ENCODE assay signal across 8 mouse cellular contexts in the genomic region with DNA sequence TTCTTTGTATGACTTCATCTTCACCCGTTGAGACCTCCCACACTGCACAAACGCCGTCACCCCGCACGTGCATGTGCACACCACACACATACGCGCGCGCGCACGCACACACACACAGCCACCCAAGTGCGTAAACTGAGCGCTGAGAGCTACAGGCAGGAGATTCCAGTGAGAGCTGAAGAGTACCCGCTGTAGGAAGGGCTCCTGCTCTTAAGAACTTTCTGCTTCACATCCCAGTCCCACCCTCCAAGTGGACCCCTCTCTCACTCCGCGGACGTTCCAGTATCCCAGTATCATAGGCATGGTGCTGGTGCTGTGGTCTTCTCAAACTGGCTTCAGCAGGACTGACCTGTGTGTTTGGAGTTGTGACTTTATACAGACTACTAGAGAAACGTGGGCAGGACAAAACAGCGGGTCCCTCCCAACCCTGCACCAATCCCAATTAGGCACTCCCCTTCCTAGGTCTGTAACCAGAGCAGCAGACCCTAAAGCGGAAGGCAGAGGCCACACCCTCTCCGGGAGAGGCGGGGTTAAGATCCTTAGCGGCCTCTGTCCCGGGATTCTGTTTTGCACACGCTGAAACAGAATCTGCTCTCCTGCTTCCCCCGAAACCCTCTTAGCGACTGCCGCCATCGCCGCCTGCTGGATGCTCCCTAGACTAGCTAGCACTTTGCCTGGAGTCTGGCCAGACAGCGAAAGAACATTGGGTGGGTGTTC. TPM values are rescaled to one million over a fixed set of nuclear protein-coding genes. Genes with fewer than 3 reads are reported as not detected.
DNase-seq lines count a peak whose midpoint lies in the region; ATAC-seq and TF ChIP-seq lines count a peak whose summit lies in the region.

A gene (minus strand): TSS at position 501 of the 717 bp plus-strand sequence.

- H3K27ac ChIP-seq in CH12.LX (ENCODE audit: insufficient read depth, low read depth), result no peak within 1 kb of the TSS
- H3K27ac ChIP-seq in forebrain, embryonic 13.5 days, result peak within 1 kb of the TSS; percentile 57
- peak within 1 kb of the TSS; percentile 97 for H3K27ac ChIP-seq in liver, postnatal 0 days (ENCODE audit: low read depth)
- H3K27ac ChIP-seq in neural tube, embryonic 14.5 days (ENCODE audit: low read depth, low read length), result peak within 1 kb of the TSS; percentile 70

- dilution Hi-C loops in CH12.LX (cut with MboI; ENCODE audit: extremely low pct_ligation_motif_present, extremely low pct_unique_long_range_greater_than_20kb, low sequenced_read_pairs), result no loop called here

- peak; percentile 50 for TF ChIP-seq RAD21 in CH12.LX (IDR thresholded peaks at IDR 0.05; ENCODE audit: low read depth, low read length)

- peak; percentile 18 to 76; a peak in 2 of 4 replicates for TF ChIP-seq CTCF in CH12.LX (conservative IDR thresholded peaks at IDR 0.05 in 1 of 2, IDR thresholded peaks at IDR 0.05 in 1 of 2; ENCODE audit: low read depth in 2 of 2, low read length in 2 of 2)
- TF ChIP-seq CTCF in liver, postnatal 0 days (IDR thresholded peaks at IDR 0.05; ENCODE audit: low read depth), result peak; percentile 85

- peak; percentile 87 for ATAC-seq in cerebellum, adult (ENCODE audit: insufficient number of reproducible peaks, low FRiP score, low TSS enrichment)
- peak; percentile 98 for ATAC-seq in forebrain, embryonic 13.5 days
- ATAC-seq in liver, postnatal 0 days, result peak; percentile 93
- ATAC-seq in neural tube, embryonic 14.5 days (ENCODE audit: low read depth), result peak; percentile 95

- peak within 1 kb of the TSS; percentile 41 for H3K9ac ChIP-seq in CH12.LX (ENCODE audit: insufficient read depth, low read depth)
- peak within 1 kb of the TSS; percentile 58 for H3K9ac ChIP-seq in forebrain, embryonic 13.5 days
- peak within 1 kb of the TSS; percentile 68 for H3K9ac ChIP-seq in liver, postnatal 0 days (replicated peaks)
- H3K9ac ChIP-seq in neural tube, embryonic 14.5 days (replicated peaks; ENCODE audit: low read depth, low read length), result peak within 1 kb of the TSS; percentile 39

- in situ Hi-C loops in CH12.LX (cut with MboI; ENCODE audit: low pct_ligation_motif_present, low pct_unique_long_range_greater_than_20kb, low sequenced_read_pairs), result loop anchor here (5.0 kb wide), 1 partner anchor 80 kb away; no protein-coding TSS in a partner anchor

- no peaks in the 10 kb centered on the region for H3K27me3 ChIP-seq in CH12.LX (replicated peaks)
- H3K27me3 ChIP-seq in forebrain, embryonic 13.5 days, result no peaks in the 10 kb centered on the region
- H3K27me3 ChIP-seq in liver, postnatal 0 days (ENCODE audit: insufficient read depth, low read length), result no peaks in the 10 kb centered on the region
- H3K27me3 ChIP-seq in neural tube, embryonic 14.5 days (ENCODE audit: control insufficient read depth, insufficient read depth, low read length), result no peaks in the 10 kb centered on the region

- peak within 1 kb of the TSS; percentile 25 to 41 (median 30) for H3K4me3 ChIP-seq in CH12.LX (replicated peaks in 1 of 3; ENCODE audit: low read depth in 2 of 3, low read length in 2 of 3, poor library complexity in 1 of 3)
- peak within 1 kb of the TSS; percentile 42 for H3K4me3 ChIP-seq in forebrain, embryonic 13.5 days
- H3K4me3 ChIP-seq in liver, postnatal 0 days (ENCODE audit: low read depth, low read length), result peak within 1 kb of the TSS; percentile 50
- H3K4me3 ChIP-seq in neural tube, embryonic 14.5 days (ENCODE audit: low read depth, low read length), result peak within 1 kb of the TSS; percentile 34

- TF ChIP-seq POLR2A in CH12.LX (IDR thresholded peaks at IDR 0.05; ENCODE audit: low read depth, low read length), result no peak

- no peaks in the 10 kb centered on the region for H3K36me3 ChIP-seq in CH12.LX (replicated peaks in 1 of 2; ENCODE audit: control insufficient read depth in 1 of 2, insufficient read depth in 1 of 2, low read length in 1 of 2)
- no peaks in the 10 kb centered on the region for H3K36me3 ChIP-seq in forebrain, embryonic 13.5 days (ENCODE audit: poor library complexity, severe bottlenecking)
- no peaks in the 10 kb centered on the region for H3K36me3 ChIP-seq in liver, postnatal 0 days (replicated peaks; ENCODE audit: insufficient read depth, low read length)
- no peaks in the 10 kb centered on the region for H3K36me3 ChIP-seq in neural tube, embryonic 14.5 days (ENCODE audit: control insufficient read depth, insufficient read depth, low read length)

- H3K79me2 ChIP-seq in CH12.LX (replicated peaks; ENCODE audit: control insufficient read depth, extremely low read depth, insufficient read depth, poor library complexity, severe bottlenecking), result no peaks in the 10 kb centered on the region

- peak within 1 kb of the TSS; percentile 91 for H3K4me2 ChIP-seq in CH12.LX (ENCODE audit: insufficient read depth, low read depth, poor library complexity, severe bottlenecking)
- H3K4me2 ChIP-seq in forebrain, embryonic 13.5 days, result peak within 1 kb of the TSS; percentile 82
- peak within 1 kb of the TSS; percentile 73 for H3K4me2 ChIP-seq in liver, postnatal 0 days (ENCODE audit: low read depth, low read length)
- H3K4me2 ChIP-seq in neural tube, embryonic 14.5 days (ENCODE audit: low read depth, low read length), result peak within 1 kb of the TSS; percentile 62

- under 1% methylated on average over 31 of the region's 31 CpGs for WGBS in forebrain, embryonic 13.5 days
- under 1% methylated on average over 31 of the region's 31 CpGs for WGBS in large intestine, adult 2 months
- WGBS in liver, postnatal 0 days (ENCODE audit: insufficient replicate concordance), result 2% methylated on average over 31 of the region's 31 CpGs
- under 1% methylated on average over 31 of the region's 31 CpGs for WGBS in neural tube, embryonic 14.5 days

- H3K4me1 ChIP-seq in CH12.LX (ENCODE audit: control insufficient read depth in 1 of 2, insufficient read depth in 2 of 2), result peaks cover 11 to 31% of the 10 kb centered on the region in 2 experiments; a peak in 3 of 4 replicates
- peaks cover 15% of the 10 kb centered on the region for H3K4me1 ChIP-seq in forebrain, embryonic 13.5 days
- peaks cover 30% of the 10 kb centered on the region for H3K4me1 ChIP-seq in liver, postnatal 0 days (ENCODE audit: insufficient read depth)
- H3K4me1 ChIP-seq in neural tube, embryonic 14.5 days (ENCODE audit: control insufficient read depth, insufficient read depth, low read length), result peaks cover 3% of the 10 kb centered on the region; the same call in 1 of the 2 replicates

- peak; percentile 79 for DNase-seq in CH12.LX (ENCODE audit: extremely low read depth)
- peak; percentile 97 for DNase-seq in heart, postnatal 10 days
- peak; percentile 95 for DNase-seq in large intestine, adult 2 months (ENCODE audit: low read depth, low spot score)
- peak; percentile 90 for DNase-seq in liver, postnatal 0 days
- peak; percentile 97 for DNase-seq in testis, postnatal 10 days (ENCODE audit: low spot score)

- H3K9me3 ChIP-seq in CH12.LX (replicated peaks; ENCODE audit: low read length), result no peaks in the 10 kb centered on the region
- H3K9me3 ChIP-seq in forebrain, embryonic 13.5 days (replicated peaks), result no peaks in the 10 kb centered on the region
- H3K9me3 ChIP-seq in liver, postnatal 0 days (ENCODE audit: low read length), result no peaks in the 10 kb centered on the region
- no peaks in the 10 kb centered on the region for H3K9me3 ChIP-seq in neural tube, embryonic 14.5 days (ENCODE audit: control insufficient read depth, low read length)

- intact Hi-C loops in heart, postnatal 10 days (cut with DNase I), result loop anchor here (1.0 to 5.0 kb wide), 4 partner anchors 45 to 151 kb away; no protein-coding TSS in a partner anchor

- TF ChIP-seq EP300 in CH12.LX (IDR thresholded peaks at IDR 0.05; ENCODE audit: low read length), result no peak
- TF ChIP-seq EP300 in liver, postnatal 0 days (IDR thresholded peaks at IDR 0.05; ENCODE audit: low read depth), result 0 out of 2 replicates have a peak, but pooled peaks have one; percentile 44

TF ChIP-seq in CH12.LX, 34 proteins besides CTCF, POLR2A, EP300 and RAD21:
- TF ChIP-seq E2F4 (IDR thresholded peaks at IDR 0.05; ENCODE audit: insufficient replicate concordance, low read depth, low read length) (no peak), IRF4 (IDR thresholded peaks at IDR 0.05; ENCODE audit: low read depth, low read length) (peak; percentile 50; the same call in 1 of the 2 replicates), ETS1 (conservative IDR thresholded peaks at IDR 0.05; ENCODE audit: low read depth, low read length) (no peak), TBP (conservative IDR thresholded peaks at IDR 0.05; ENCODE audit: low read depth, low read length) (no peak), TCF12 (IDR thresholded peaks at IDR 0.05; ENCODE audit: low read depth, low read length) (peak; percentile 36; the same call in 1 of the 2 replicates), ZKSCAN1 (IDR thresholded peaks at IDR 0.05; ENCODE audit: borderline replicate concordance, low read depth, low read length) (no peak), CHD1 (IDR thresholded peaks at IDR 0.05; ENCODE audit: low read depth, low read length) (no peak), ZMIZ1 (IDR thresholded peaks at IDR 0.05; ENCODE audit: low read depth, low read length) (no peak), BHLHE40 (IDR thresholded peaks at IDR 0.05; ENCODE audit: low read depth, low read length) (peak; percentile 81), HCFC1 (IDR thresholded peaks at IDR 0.05; ENCODE audit: low read depth, low read length) (no peak), MAZ (IDR thresholded peaks at IDR 0.05; ENCODE audit: low read depth, low read length) (no peak), MAFK (IDR thresholded peaks at IDR 0.05; ENCODE audit: insufficient replicate concordance, low read length) (no peak), MXI1 (IDR thresholded peaks at IDR 0.05; ENCODE audit: low read depth, low read length) (no peak), ELF1 (IDR thresholded peaks at IDR 0.05; ENCODE audit: low read depth, low read length) (peak; percentile 35; the same call in 1 of the 2 replicates), USF1 (IDR thresholded peaks at IDR 0.05; ENCODE audit: low read depth, low read length) (no peak), ZC3H11A (IDR thresholded peaks at IDR 0.05; ENCODE audit: low read depth, low read length) (0 out of 2 replicates have a peak, but pooled peaks have one; percentile 2), PAX5 (IDR thresholded peaks at IDR 0.05; ENCODE audit: low read length) (no peak), JUN (IDR thresholded peaks at IDR 0.05; ENCODE audit: insufficient read depth, low read depth, low read length) (no peak), SMC3 (IDR thresholded peaks at IDR 0.05; ENCODE audit: low read depth, low read length) (peak; percentile 72)

RNA-seq across cellular contexts. Expression of the gene that starts here (rescaled TPM):
- total RNA-seq in CH12.LX (2012; rRNA removed) (0.25 TPM in 1 of 2 replicates, not detected in the other), CH12.LX (2014; rRNA removed) (0.24 and 0.35 TPM in 2 replicates)
- polyA plus RNA-seq in CH12.LX (2012; ENCODE audit: insufficient read length, low read depth), result 5.4 and 8.8 TPM in 2 replicates
- polyA plus RNA-seq in forebrain, embryonic 13.5 days (2015; fragmentation: Nextera tagmentation; extraction: Ambion mirVana), result 27.5 and 28.4 TPM in 2 replicates
- total RNA-seq in heart, postnatal 10 days (2021), result 10 to 100 TPM; 61.4 to 76.3 TPM
- polyA plus RNA-seq in large intestine, adult 2 months (2012; rRNA removed), result 109 and 157 TPM in 2 replicates
- polyA plus RNA-seq in liver, postnatal 0 days (2015; fragmentation: Nextera tagmentation; extraction: Ambion mirVana), result 188 and 211 TPM in 2 replicates
- 123 and 186 TPM in 2 replicates for polyA plus RNA-seq in neural tube, embryonic 14.5 days (2014; fragmentation: Nextera tagmentation; extraction: Ambion mirVana)

Comparison
In these comparisons a context has a peak if more than half of its experiments do, and no peak if none do; other contexts are left out.
1. RNA of the gene that starts here (total RNA-seq): 61.4 to 76.3 TPM in heart, postnatal 10 days; 0.24 to 0.35 TPM in CH12.LX; every median in the first group is over 10 times any median in the second.
2. Peak in every context shown above with its lines, with median percentiles within 50 percentile points of each other: DNase-seq, H3K4me2 ChIP-seq, H3K4me3 ChIP-seq, H3K9ac ChIP-seq and ATAC-seq.